Mouse (Mus musculus) frontal cortex, postnatal 14 days (tissue): ENCODE results near the gene Gp1bb.

Experiments used
- DNase-seq, 2 experiments: peaks; one replicate each; pipeline ENCODE4 v3.0.0; 2022; ENCODE audit warnings: low spot score in 2 of 2

Gp1bb gene

DNA sequence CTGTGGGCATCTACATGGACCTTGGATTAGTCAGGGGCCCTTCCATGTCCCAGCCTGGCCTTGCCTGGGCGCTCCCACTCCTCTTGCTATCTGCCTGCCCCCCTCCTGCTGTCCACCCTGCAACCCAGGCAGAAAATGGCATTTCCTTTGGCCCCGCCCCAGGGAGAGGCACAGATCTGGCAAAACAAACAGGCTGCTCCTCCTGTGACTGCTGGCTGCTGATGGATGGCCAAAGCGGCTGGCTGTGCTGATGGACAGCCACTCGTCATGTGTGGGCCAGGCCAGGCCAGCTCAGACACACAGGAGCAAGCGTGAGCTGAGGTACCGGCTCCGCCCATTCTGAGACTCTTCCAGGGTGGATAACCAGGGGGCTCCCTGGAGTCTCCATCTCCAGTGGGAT is 20.8 kb downstream of the Gp1bb start:
- DNase-seq = no peak

DNA sequence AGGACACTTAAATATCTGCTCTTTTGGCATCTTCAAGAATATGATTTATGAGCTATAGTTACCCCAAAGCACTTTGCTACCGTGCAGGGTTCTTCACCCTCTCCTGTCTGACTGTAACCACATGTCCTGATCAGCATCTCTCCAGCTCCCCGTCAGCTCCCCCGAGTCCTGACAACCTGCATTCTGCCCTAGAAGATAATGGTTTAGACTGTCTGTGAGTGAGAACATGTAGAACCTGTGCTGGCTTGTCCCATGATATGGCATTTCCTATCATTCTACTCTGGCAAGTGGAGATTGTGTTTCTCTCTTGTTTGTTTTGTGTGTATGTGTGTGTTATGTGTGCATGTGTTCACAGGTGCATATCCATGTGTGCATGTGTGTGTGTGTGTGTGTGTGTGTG is 24.2 kb downstream of the Gp1bb start:
- no peak for DNase-seq

DNA sequence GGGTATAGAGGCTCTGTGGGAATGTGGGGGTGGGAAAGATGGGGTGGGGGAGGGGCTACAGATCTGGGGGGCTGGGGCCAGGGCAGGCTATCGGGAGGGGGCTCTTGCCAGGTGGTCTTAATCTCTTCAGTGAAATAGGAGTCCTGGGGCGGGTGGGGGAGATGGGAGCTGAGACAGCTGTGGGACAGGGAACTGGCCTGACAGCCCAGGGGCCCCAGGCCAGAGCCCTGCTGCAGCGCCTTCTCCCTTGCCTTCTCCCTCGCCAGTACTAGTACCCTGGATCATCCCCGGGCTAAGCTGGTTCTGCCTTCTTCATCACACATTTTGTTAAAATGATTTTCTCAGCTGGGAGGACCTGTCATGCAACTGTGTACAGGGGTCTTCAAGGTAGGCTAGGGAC is 25.9 kb downstream of the Gp1bb start:
- DNase-seq = no peak

DNA sequence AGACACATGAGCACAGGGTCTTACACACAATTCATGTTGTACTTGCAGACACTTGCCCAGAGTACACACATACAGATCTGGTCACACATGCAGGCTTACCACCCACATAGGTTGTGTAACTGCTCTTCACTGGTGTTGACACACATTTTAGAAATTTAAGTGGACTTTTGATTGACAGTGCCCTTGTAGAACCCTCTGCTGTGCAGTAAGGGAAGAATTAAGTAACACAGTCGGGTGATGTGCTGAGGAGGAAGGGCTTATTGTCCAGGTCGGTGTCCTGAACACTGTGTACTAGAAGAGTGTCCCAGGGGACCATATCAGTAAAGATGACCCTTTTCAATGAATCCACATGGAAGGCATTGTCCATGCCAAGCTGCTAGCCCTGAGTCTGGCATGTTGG is 28.3 kb downstream of the Gp1bb start:
- no peak for DNase-seq

DNA sequence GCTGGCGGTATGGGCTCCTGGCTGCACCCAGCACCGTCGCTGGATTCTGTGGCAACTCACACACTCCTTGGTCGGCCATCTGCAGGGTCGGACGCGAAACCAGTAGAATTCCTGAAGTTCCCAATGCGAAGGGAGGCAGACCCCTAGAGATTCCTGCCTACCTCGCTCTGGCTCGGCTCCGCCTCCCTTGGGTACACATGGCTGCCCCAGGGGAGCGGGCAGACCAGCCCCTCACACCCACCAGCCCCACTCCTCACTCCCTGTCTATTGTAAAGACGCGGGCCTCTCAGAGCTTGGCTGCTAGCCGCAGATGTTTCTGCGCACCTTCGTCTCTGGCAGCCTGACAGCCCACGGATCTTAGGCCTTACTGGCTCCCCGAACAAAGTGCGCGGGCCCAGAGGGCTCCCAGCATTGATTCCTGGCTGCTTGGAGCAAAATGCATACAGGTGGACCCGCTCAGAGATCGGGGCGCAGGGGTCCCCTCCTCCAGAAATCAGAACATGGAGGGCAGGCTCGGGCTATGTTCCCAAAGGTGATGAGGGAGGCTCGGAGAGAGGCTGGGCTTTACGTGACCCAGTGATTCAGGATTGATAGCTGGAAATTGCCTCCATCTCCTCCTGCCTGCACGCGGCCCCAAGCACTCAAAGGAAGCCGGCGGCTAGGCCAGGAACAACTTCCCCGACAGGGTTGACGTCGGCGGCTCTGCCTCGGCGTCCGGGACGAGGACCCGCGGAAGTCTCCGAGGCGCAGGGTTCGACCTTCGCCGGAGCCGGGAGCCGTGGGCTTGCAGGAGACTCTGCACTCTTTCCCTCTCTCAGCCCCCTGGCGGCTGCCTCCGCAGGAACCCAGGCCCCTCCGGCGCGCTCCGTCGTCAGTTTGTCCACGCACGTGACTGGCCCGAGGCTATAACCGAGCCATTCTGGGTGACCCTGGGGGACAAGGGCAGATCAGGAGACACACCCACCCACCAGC is 30.9 kb downstream of the Gp1bb start:
- no peak for DNase-seq

DNA sequence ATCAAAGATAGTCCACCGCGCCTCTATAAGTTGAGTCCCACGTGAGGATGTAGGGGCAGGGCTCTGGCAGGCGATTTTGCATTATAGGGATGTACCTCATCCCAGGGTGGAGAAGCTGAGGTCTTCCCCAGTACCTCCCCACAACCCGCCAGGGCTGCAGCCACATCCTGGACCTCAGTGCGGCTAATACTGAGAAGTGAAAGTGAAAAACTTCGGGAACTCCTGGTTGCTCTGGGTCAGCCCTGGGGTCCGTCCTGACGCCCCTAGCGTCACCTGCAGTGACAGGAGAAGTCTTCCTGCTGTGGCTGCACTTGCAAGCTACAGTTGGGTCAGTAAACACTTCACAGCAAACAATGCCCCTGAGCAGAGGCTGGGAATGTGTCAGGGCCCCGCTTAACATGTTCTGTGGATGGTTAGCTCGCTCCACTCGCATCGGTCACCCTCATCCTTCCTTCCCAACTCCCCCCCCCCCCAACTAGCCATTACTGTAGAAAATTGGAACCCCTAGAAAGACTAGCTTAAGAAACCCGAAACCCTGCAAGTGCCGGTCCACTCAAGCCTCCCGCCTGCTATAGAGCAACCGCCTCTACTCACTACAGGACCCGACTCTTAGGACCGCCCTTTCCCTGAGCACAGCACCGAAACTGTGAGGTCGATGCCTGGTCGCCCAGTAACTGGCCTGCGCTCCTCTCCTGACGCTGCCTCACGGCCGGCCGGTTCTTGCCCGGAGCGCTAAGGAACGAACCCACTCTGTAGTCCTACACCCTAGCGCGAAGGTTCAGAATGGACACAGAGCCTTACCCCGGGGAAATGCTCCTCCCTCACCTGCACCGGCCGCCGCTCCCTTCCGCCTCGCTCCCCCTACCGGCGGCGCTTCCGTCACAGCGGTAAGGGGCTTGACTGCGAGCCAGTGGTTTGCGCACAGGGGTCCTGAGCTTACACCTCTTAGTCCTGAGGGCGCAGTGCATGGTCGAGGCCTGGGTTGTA is 32.1 kb downstream of the Gp1bb start, which contains the start of gene Tbx1:
Gene Tbx1 (minus strand): TSS at position 868 of the 987 bp plus-strand sequence.
- no peak for DNase-seq

DNA sequence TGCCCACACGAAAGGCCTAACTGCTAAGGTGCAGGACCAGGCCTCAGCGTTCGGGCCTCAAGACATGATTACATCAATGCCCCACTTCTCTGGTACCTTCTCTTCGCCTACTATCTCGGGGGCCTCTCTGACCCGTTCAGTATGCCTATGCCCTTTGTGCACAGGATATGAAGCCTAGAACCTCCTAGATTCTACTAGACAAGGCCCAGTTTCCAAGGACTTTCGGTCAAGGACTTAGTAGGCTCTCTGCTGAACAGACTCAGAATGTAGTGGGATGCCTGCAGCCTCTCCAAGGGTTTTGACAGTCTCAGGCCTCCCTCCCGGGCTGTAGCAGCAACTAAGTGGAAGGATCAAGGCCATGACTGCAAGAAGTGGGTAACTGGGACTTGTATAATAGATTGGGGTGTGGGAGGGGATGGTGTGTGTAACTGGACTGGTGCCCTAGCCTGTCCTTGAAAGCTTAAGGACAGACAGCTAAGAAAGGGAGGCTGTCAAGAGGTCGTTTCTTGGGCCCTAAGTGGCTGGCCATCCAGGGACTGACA is 33.1 kb downstream of the Gp1bb start:
- no peak for DNase-seq

DNA sequence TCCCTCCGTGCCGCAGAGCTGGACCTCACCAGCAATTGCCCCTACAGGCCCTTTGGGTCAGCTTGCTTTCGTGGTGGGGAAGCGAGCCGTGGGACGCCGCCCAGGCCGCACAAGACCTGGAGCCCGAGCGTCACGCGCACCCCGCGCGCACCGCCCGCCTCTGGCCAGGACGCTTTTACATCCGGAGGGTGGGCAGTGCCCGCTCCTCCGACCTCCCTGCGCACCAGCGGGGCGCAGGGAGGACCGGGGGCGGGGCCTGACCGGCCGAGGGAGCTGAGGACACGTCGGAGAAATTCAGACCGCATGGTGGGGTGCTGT is 33.5 kb downstream of the Gp1bb start:
- DNase-seq = no peak

DNA sequence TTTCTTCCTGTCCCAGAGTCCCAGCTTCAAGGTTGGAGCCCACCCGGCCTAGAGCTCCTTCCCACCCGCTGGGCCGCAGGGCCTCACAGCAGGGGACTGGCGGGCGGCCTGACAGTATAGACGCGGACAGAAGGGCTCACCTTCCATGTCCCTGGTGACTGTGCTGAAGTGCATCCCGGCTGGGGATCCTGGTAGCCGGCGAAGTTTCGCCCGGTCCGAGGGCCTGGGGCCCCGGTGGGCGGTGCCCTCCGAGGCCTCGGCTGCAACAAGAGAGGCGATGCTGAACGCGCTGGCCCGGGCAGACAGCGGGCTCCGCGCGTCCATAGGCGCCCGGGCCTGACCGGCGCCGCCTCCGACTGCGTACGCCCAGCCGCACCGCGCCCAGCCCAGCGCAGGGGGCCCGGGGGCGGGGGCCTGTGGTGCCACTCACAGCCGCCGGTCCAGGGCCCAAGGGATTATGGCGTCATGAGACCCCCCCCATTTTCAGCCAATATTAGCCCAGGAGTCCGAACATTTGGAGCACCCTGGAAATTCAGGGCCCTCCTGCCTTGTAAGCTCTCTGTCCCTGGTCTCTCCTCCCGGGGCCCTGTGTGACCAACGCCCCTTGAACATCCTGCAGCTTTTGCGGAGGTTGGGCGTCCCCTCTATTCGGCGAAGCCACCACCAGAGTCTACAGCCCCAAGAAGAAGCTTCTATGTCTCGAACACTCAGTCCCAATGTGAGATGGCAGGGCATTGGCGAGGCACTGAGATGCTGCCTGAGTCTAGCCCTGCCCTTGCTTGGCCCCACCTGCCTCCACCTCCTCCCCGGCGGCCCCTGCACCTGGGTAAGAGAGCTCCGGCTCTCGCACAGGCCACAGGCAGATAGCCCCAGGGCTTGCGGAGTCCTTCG is 34.1 kb downstream of the Gp1bb start:
- no peak for DNase-seq

DNA sequence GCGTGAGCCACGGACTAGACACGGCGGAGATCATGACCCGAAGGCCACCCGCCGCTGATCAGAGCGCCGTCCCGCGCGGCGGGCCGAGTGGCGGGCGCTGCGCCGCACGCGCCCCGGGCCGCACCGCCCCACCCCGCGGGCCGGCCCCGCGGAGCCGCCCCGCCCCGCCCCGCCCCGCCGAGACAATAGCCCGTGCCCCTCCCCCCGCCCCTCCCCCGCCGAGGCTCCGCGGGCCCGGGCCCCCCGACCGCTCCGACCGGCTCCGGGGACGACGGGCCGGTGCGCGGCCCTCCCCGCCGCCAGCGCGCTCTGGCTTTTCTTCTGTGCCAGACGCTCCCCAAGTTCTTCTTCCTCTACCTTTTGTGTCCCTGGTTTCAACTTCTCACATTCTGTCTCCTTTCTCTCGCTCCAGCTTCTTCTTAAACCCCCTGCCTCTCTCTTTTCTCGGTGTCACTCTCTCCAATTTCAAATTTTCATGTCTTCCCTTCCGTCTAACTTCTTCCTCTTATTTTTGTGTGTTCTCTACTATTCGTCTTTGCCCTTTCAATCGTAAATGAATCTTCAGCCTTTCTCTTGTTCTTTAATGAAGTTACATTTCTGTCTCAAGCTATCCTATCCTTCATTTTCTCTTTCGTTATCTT is 35.2 kb downstream of the Gp1bb start:
- no peak for DNase-seq

DNA sequence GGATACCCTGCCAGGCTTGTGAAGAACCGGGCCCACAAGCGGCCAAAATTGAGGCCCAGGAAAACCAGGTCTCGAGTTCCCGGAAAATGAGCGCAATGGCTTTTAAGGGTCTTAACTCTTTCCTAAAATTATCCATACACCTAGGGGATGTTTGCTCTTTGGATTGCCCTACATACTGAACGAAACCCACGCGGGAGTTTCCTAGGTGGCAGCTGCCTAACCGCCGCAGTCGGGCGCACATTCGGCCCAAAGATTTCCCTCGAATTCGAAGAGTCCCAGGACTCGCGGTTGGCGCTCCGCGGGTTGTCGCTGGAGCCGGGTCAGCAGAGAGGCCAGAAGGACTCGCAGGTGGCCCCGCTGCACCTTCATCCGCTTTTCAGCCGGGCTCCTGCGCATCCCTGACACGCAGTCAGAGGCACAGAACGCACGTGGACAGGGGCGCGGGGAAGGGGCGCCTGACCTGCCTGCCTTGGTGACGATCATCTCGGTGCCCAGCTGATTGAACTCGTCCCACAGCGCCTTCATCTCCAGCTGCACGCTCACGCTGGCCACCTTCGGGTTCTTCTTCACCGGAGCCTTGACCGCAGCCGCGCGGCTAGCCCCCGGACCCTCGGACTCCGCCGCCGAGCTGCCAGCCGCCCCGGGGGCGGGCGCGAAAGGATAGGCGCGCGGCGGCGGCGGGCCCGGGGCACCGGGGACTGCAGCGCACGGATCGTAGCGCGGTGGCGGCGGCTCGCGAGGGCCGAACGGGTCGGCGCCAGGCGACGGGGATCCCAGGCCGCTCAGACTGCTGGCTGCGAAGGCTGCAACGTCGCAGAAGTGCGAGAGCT is 35.9 kb downstream of the Gp1bb start:
- no peak for DNase-seq

DNA sequence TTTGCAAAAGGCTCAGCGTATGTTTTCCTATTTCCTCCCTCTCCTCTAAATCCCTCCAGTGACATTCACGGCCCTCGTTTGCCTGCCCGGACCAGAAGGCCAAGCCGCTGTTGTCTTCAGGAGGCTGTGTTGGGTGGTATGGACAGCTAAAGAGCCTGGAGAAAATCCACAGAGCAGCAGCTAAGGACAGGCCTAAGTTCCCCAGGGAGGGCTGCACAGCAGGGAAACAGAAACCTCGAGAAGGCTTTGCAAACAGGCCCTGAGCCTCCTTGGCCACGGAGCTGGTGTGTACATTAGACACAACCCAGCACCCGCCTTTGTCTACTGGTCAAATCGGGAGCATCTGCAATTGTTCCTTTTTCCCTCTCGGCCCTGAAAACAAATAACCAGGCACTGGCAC is 36.5 kb downstream of the Gp1bb start:
- no peak for DNase-seq

DNA sequence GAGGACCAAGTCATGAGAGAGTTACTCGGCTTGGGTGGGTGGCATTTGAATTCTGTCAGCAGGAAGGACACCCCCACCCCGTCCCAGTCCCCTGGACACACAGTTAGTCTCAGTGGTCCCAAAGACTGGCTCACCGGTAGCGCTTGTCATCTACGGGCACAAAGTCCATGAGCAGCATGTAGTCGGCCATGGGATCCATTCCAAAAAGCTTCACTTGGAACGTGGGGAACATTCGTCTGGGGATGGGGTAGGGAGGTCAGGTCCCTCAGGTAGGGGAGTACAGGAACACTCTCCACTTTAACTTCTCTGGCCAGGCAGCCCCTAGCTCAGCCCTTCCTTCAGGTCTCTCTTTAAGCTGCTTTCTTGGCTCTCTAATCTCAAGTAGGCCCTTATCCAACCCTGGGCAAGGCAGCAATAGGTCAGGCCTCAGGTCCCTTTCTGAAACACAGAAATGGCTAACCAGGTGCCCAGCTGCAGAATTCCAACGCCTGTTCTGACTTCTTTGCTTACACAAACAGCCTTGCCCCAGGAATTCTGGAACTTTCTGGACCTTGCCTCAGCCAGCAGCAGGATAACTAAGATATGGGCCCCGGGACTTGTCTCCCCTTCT is 37.2 kb downstream of the Gp1bb start:
- no peak for DNase-seq

DNA sequence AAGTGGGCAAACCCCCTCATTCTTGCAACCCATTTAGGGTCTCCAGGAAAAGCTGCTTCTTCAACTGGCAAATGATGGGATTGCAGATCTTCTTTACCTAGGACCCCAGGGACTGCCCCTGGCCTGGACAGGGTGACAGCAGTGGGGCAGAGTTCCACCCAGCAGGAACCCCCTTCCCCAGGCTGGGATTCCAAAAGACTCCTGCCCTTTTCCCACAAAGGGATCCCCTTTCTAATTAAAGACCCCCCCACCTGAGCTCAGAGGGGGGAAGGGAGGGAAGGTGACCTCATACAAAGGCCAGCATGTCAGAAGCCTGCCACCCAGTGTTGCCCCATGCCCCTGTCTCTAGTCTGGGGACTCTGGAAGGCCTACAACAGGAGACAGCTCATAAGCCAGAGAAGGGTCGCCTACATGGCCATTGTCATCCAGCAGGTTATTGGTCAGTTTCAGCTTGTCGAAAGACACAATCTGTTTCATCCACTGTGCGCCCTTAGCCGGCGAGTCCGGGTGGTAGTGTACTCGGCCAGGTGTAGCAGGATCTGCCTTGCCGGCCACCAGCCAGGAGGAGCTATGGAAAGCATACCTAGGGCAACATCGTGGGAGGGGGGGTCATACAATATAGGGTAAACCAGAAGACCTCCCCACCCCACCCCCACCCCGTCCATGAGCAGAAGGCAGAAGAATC is 38.4 kb downstream of the Gp1bb start:
- DNase-seq = no peak

DNA sequence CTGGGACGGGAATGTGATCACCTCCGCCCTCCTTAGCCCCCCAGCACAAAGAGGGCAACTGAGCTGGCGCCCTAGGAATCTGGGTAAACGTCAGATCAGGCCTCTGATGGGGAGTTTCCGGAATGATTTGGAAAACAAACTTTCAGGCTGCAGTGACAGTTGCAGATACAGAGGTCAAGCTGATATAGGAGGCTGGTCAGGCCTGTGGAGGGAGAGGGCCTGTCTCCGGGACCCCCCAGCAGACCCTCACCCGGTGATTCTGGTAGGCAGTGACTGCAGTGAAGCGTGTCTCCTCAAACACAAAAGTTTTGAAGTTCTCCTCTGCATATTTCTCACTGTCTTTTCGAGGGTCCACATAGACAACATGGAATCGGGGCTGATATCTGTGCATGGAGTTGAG is 39.0 kb downstream of the Gp1bb start:
- no peak for DNase-seq

DNA sequence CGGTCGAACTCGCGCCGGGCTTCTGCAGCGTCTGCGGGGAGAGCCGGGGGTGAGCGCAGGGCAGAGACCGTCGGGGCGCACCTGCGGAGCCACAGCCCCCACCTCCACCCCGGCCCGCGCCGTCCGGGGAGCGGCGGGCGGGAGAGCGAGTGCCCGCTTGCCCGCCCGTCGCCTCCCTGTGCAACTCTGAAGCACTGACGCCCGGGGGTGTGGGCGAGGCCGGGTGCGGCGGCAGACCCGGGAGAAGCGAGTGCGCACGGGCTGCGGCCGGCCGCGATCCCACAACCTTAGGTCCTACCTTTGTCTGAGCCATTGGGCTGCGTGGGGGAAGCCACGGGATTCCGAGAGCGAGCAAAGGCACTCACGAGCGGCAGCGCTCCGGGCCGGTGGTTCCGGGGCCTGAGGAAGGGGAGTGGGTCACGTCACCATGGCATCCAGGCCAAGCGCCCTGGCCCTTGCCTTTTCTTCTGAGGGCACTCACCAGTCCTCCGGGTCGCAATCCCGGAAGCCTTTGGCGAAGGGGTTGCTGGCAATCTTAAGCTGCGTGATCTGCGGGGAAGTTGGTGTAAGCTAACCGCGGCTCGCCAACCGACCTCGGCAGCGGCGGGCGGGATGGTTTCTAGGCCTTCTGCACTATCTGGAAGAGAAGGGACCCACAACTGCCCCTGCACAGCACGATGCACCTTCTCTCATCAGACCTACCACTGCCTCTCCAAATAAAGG is 39.6 kb downstream of the Gp1bb start:
- no peak for DNase-seq

DNA sequence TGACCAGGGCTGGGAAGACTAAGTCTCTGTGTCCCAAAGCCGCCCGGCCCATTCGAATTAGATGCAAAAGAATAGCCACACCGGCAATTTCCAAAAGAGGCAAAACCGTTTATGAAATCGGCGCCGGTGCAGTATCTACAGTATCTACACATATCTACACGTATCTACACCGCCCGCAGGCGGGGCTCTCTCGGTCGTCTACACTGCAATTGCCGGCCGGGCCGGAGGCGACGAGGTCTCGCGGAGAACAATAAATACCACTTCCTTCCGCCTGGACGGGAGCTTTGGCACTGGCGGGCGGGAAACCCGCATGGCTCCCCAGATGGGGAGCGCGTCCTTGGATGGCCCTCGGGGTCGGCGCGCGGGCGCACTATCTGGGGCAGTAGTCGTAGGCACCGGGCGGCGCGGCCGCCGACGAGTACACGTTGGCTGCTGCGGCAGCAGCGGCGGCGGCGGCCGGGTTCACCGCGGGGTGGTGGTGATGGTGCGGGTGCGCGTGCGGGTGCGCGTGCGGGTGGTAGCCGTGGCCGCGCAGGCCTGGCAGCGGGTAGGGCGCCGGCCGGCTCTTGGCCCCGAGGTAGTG is 40.5 kb downstream of the Gp1bb start:
- no peak for DNase-seq
